Mouse (Mus musculus) lung, adult 2 months (tissue): ENCODE results near the gene Fez2.

Experiments
- CTCF ChIP-seq: fragments of 200-500 bp; IDR thresholded peaks from 2 replicates; pipeline ENCODE4 v1.5.1; 2011; ENCODE audit warnings: mild to moderate bottlenecking, low read length, control low read depth; ENCODE audit not compliant: insufficient read depth
- POLR2A ChIP-seq: fragments of 200-500 bp; IDR thresholded peaks from 2 replicates; pipeline ENCODE4 v1.6.1; 2011; ENCODE audit warnings: low read depth, mild to moderate bottlenecking, control low read depth, low read length, borderline replicate concordance; ENCODE audit errors: extremely low read depth

DNA sequence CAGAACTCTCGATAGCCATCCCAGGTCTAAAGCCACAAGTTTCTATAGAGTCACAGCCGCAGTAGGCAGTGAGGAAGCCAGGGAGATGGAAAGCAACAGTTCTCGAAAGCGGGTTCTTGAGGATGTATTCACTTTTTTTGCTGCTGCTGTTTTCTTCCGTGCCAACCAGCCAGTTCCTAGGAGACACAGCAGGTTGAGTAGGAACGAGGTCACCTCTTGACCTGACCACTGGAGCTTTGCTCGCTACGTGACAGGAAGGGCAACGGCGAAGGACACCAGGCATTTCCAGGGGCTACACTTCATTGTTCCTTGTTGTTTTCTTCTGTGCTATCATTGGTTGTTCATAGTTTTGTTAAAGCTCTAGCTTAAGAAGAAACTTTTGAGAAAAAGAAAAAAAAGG is 43.2 kb downstream of the Fez2 start:
- TF ChIP-seq CTCF: no peak
- TF ChIP-seq POLR2A: no peak
